Mouse (Mus musculus) gastrocnemius, postnatal 4 days (tissue): ENCODE data around the gene Cdk6. TPM values are rescaled to one million over a fixed set of nuclear protein-coding genes. Genes with fewer than 3 reads are reported as not detected.
"Not testable (repeated sequence)": the region's sequence is repeated elsewhere in the genome, so short reads cannot be mapped to it uniquely, and the experiment has no call there.

Experiments used
- DNase-seq, 2 experiments: peaks; one replicate each; pipeline ENCODE4 v3.0.0; 2021 to 2022; ENCODE audit warnings: low spot score in 2 of 2, mixed read lengths in 2 of 2
- total RNA-seq, 2 experiments: library from RNA; stranded (reverse); gene quantifications; 2 replicates each; pipeline ENCODE4 v1.2.3; 2021

Gene Cdk6
- total RNA-seq, 2 experiments from 2014 or later = 18.0 to 21.2 TPM

DNA sequence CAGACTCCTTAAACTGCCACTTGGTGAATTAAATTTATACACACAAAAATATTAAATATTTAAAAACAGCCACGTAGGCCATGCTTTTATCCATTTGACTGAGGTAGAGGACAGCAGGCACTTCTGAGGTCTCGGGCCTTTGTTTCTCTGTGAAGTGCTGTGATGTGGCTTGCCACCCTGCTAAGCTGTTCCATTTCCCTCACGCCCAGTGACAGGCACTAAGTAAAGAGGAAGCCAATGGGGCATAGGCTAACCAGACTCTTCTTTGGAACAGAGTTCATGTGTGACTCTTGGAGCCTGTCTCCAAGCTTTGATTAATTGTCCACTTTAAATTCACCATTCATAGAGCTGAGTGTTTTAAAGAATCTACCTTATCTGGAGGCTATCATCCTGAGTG is 79.5 kb downstream of the Cdk6 start:
- no peak for DNase-seq

DNA sequence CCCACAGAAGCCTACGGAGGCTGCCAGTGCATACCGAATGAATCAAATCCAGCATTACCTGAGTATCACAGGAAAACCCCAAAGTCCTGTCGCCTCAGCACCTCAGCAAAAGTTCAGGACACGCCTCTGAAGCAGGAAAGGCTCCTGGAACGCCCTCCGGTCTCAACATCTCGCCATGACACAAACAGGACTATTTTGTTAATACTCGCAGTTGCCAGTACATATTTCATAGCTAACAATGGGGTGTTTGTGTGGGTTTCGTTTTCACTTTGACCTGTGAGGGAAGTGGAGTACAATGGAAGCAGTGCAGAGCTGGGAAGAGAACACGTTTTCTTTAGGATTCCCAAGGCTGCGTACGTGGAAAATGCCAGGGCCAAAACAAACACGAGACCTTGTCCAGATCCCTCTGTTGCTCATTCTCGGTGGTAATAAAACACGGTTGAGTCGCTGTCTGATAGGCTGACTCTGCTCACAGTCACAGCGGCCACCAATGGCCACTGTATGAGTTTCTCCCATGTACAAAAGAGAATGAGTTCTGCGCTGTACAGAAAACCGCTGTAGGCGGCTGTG is 91.9 kb downstream of the Cdk6 start:
- not testable (repeated sequence) for DNase-seq

DNA sequence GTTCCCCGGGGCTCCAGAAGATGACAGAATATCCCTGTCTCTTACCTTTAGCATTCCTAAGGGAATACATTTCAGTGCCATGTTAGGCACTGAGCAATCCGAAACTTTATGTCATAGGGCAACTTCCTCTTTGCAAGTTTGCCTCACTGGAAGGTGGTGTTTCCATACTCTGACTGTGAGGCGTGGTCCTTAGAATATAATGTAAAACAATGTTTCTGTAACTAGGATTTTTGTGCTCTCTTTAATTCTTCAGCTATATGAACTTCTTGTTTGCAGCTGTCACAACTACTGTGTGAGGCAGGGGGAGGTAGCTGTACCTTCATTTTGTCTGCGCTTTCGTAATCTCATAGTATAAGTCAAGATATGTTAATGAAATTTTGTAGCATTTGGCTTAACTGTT is 92.8 kb downstream of the Cdk6 start:
- not testable (repeated sequence) for DNase-seq

DNA sequence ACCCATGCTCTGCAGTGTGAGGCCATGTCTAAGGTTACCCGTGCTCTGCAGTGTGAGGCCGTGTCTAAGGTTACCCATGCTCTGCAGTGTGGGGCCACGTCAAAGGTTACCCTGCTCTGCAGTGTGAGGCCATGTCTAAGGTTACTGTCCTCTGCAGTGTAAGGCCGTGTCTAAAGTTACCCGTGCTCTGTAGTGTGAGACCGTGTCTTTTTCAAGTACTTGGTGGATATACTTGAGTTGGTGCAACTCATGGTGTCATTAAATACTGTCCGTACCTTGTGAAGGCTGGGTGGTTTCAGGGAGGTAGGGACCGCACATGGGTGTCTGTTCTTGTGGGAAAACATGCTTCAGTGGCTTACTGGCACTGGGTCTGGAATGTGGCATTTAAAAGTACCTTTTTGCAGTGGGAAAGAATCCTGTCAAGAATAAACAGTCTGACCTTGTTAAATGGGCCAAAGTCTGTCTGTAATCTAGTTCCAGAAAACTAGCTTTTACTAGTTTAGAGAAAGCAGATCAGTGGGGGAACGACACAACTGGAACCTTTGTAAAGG is 97.2 kb downstream of the Cdk6 start:
- not testable (repeated sequence) for DNase-seq

DNA sequence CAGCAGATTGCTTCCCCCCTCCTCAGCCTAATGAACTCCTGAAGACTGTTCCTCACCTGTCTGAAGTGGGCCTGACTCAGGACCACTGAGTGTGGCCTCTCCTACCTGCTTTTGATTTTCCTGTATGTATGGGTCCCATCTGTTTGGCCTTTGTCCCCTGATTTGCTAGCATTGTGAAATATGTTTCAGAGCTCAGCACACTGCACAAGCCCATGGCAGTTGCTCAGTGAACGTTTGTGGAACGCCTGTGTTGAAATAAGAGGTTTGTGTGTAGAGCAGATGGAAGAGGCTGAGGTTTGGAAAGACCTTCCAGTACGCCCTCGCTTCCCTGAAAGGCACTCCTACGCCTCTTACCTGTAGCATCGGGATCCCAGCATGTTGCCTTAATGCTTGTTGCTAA is 98.1 kb downstream of the Cdk6 start:
- DNase-seq = not testable (repeated sequence)

DNA sequence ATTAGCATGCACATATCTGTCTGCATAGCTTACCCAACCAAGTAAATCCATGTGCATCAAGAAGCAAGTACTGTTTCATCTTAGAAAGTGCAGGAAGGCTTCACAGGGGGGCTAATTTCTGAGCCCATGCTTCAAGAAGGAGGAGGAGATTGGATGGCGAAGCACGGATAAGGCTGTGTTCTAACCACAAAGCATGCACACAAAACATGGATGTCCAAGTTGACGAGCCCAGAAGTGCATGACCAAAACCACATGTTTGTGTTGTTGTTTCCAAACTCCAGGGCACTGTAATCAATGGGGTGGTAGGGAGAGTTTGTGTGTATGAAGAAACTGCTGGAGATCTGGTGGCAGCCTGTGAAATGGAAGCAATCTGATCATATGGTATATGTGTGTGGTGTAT is 101.2 kb downstream of the Cdk6 start:
- not testable (repeated sequence) for DNase-seq

DNA sequence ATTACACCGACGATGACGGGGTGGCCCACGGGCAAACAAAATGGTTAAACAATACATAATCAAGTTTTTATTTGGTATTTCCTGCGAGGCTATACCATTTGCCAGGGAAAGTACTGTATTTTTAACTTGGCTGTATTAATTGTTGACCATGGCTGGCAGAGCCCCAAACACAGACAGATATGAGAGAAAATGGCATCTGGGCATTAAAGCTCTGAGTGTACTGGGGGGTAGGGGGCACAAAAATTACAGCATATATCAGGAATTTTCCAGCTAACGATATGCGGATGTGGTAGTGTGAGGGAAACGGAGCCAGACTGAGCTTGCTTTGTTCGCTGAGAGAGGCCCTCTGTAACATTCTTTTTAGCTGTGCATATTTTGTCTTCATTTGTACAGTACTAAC is 109.9 kb downstream of the Cdk6 start:
- DNase-seq = not testable (repeated sequence)

DNA sequence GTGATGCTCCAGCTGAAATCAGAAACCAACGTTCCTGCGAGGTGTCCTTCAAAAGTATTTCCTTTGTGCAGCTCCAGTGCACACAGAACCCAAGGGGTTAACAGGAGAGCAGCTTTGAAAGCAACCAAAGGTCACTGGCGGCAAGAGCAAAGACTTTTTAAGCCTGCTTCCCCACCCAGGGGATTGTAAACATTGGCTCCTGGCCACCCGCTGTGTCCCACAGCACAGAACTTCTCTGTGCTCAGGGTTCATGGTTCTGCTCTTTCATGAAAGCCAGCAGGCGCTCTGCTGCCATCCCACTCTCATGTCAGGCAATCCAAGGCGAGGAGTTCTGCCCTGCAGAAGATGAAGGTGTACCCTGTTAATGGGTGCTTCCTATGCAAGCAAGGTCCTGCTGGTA is 112.7 kb downstream of the Cdk6 start:
- DNase-seq = not testable (repeated sequence)

DNA sequence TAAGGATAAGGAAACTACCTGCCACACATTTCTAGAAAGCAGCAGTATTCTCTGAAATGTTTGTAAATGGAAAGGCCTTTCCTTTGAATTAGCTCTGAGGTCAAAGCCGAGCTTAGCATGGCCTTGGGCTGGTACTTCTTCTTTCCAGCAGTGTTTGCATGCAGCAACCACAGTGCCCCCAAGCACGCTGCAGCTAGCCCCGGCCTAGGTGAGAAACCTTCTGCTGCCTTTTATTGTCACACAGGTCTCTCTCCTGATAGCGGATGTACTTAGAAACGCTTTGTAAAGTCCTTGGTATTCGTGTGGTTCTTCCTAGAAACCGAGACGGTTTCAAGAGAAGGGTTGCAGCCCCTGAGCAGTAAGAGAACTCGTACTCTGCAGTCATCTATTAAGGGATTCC is 119.6 kb downstream of the Cdk6 start:
- no peak for DNase-seq

DNA sequence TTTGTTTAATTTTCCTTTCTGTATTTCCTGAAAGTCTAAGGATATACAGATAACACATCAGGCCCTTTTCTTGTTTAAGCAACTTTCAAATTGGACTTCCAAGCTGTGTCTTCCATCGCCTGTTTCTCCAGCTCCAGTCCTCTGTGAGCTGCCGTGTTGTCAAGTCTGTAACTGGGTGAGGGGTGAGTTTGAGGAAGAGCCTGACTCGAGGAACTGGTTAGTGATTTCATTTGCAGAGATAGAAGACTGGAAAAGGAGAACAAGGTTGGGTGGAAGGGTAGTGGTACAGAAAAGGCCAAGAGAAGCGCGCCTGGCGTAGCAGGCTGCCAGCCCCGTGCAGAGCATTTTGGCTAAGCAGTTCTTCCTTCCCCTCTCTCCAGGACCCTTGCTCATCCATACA is 120.1 kb downstream of the Cdk6 start:
- no peak for DNase-seq

DNA sequence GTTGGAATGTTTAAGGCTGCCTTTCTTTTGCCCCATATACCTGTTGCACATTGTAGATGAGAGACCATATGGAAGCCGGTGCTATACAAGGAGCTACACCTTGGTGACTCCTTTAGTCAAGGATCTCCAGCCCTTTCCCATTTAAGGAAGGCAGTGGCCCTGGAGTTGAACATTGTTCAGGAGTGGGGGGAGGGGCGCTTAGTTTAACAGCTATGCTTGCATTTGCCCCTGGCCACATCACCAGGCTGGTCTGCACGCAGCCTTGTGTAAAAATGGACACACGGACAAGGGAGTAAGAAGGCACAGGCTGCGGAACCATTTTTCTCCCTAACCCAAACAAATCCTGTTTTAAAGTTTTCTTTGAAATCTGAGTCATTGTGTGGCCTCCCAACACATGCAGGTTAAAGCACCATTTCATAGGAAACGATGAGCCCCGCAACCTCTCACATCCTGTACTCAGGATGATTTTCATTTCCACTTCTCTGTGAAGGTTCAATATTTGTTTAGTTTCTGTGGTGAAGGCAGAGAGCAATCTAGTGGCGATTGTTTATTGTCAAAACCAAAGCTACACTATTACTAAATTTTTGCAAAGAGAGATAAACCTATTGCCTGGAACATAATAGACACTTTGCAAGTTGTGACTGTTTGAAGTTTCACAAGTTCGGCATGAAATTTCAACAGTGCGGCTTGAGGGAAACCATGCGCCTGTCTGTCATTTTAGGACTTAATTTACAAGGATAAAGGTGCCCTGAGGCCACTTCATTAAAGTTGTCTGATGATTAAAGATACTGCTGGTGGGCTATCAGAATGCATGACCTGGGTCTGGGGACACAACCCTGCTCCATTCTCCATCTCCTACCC is 121.8 kb downstream of the Cdk6 start:
- DNase-seq = no peak

DNA sequence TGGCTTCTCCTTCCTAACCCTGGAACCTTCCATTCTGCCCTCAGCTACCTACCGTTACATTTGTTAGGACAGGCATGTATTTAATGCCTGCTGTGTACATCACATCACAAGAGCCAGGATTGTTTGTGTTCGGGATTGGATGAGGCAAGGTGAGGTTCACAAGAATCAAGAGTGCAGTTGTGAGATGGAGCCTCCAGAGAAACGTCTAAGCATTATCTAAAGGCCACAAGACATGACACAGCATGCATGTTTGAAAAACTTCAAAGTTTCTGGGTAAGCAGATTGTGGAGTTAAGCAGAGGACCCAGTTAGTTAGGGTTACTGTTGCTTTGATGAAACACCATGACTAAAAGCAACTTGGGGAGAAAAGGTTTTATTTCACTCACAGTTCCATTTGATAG is 122.5 kb downstream of the Cdk6 start:
- no peak for DNase-seq

DNA sequence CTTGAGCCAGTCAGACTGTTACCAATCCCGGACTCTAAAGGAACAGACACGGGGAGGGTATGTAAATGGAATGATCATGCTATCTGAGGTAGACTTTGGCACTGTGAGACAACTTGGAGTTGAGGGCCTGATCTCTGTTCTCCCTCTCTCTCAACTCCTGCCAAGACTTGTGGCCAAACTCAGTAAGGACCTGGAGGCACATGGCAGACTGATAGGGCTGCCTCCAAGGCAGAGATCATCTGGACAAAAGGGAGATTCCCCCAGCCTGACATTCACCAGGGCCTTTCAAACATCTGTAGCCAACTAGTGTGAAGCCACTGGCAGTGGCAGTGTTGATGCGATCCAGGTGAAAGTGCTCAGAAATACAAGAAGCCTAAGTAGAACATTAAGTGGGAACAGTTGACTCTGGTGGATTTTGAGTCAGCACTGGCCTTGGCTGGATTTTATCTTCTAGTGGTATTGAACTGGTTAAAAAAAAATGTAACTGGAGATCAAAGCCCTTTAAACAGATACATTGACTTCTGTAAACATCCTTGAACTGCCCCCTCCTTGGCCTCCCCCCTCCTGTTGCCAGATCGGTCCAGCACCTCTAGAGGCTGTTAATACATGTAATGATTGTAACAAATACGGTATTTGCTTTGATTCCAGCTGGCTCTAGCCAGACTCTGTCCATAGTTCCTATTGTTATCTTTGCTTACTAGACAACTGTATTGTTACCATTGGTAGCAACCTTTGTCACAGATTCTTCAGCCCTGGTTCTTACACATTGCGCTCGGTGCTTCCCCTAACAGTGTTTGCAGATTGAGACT is 125.0 kb downstream of the Cdk6 start:
- no peak for DNase-seq

DNA sequence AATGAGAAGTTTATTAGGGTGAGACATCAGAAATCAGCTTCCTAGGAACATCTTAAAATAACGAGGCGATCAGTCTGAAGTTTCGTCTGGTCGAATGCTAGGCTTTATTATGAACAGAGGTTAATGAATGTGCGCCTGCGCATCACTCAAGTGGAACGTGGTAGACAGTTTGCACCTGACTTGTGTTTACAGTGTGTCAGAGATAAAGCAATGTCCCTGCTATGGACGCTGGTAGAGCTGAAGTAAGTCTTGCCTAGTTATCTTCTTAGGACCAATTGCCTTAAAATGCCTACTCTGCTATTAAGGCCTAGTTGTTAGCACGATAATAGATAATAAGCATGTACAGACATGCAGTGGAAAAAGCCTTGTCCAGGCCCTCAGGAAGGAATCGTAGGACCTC is 129.6 kb downstream of the Cdk6 start:
- DNase-seq = no peak

DNA sequence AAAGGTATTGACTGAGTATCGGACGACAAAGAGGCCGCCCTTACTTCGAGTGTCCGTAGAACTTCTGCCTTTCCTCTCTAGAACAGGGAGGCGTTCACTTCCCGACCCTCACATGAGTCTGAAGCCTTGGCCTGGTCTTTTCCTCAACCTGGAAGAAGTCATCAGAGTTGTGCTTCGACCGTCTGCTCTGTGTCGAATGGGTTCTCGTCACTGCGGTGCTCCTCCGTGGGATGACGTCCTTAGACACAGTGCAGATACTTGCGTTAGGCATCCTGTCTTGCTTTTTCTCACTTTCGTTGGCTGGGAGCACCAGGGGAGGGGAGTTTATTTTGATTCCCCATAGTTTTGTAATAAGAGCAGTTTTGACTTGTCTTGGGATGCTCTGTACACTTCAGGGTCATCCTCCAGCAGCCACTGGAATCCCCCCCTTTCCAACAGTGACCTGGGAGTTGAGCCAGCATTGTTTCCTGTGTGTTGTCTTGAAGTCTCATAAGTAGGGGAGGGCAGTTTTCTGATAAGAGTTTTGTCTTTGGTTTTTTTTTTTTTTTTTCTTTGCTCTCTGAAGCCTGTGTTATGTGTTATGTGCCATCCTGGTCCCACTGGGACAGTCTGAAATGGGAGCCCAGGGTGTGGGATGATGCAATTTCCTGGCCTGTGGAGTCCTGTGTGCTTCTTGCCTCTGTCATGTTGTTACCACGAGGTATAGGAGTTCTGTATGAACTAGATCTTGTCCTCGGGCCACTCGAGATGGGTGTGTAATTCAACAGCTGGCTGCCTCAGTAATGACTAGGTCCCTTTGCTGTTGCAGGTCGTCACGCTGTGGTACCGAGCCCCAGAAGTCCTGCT is 131.2 kb downstream of the Cdk6 start:
- no peak for DNase-seq

DNA sequence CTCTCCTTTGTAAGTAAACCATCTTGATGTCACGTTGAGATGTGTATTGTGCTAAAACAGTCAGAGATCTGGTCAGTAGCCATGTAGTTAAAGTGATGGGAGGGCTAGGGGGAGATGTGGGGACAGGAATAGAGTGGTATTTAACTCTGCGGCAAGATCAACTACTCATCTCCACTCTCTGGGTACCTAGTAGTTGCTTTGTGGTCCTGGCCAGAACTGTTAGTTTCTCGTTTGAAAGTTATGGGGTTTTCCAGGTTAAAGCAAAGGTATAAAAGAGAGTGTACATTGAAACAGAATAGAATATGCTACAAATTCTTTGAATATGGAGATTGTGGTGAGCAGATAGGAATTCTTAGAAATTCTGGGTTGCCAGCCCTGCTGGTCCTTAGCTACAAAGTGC is 136.4 kb downstream of the Cdk6 start:
- DNase-seq = no peak

DNA sequence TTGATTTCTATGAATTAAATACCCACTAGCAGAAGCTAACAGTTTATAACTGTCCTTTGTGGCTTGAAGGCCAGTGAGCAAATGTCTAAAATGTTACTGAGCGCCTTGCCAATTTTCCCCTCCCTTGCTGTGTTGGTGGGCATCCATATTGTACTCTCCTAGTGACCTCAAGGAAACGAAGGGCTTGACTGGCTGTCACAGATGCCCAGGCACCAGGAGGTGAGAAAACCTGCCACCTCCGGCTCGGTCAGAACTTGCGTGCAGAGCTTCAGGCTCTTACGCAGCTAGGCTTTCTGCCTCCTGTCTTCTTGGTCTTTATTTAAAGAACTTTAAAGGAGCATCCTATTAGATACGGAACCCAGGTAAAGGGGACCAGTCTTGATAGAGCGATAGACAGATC is 136.9 kb downstream of the Cdk6 start:
- no peak for DNase-seq

DNA sequence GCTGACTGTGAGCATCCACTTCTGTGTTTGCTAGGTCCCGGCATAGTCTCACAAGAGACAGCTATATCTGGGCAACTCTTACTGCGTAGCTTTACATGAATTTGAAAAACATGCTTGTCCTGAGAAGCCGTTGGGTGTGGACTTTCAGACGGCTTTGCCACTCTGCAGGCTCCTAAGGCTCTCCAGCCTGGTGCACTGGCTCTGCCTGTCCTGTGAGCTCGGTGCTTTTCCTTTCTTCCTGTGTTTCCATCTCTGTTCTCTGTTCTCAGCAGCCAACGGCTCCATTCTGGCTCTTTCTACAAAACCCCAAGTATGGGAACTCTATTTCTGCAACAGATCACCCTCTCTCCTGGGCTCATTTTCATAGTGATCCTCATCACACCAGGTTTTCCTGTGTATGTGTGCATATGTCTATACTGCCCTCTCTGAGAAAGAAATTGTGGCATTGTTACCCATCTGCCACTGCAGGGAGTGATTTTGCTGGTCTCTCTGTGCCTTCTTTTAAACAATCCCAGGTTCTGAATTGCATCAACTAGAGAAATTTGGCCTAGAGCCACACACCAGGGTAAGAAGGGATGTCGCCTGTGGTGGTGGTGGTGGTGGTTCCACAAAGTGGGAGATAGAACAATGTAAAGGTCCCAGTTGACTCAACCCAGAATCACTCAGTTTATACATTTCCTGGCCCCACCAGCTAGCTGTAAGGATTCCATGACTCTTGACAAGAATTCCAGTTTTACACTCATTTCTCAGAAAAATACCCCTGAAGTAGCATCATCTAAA is 137.9 kb downstream of the Cdk6 start:
- DNase-seq = no peak

DNA sequence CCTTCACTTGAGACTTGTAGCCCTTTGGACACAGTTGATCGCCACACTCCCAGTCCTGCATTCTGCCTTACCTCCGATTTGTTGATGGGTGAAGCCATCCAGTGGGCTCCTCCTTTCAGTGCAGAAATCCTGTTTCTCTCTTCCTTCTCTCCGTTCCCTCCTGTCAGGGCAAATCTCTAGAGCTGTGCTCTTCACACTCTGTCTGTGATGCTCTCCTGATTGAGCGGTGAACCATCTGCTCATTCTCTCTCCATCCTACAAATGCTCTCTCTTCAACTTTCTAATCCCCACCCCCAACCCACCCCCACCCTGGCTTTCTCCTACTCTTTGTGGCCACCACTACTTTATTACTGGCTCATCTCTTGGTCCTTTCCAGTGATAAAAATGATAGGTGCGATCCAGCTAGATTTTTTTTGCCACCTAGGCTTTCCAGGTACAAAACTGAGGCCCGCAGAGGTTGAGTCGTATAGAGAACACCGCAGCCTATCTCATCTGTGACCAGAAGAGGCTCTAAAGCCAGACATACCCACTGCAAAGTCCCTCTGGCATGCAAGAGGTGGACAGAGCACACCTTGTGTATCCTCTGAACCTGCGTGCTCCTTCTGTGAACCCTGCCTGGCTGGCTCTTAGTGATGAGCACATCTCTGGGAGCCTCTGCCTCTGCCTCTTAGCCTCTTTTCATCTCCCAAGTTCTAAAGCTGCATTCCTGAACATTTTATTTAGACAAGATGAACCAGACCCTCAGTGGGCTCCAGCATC is 139.5 kb downstream of the Cdk6 start:
- no peak for DNase-seq
